Mouse (Mus musculus): ENCODE data around the gene Syt10. TPM values are rescaled to one million over a fixed set of nuclear protein-coding genes. Genes with fewer than 3 reads are reported as not detected.
"Not testable (repeated sequence)": the region's sequence is repeated elsewhere in the genome, so short reads cannot be mapped to it uniquely, and the experiment has no call there.

Syt10 gene
- 10 to 100 TPM; 15.4 to 17.0 TPM for total RNA-seq (2021)

DNA sequence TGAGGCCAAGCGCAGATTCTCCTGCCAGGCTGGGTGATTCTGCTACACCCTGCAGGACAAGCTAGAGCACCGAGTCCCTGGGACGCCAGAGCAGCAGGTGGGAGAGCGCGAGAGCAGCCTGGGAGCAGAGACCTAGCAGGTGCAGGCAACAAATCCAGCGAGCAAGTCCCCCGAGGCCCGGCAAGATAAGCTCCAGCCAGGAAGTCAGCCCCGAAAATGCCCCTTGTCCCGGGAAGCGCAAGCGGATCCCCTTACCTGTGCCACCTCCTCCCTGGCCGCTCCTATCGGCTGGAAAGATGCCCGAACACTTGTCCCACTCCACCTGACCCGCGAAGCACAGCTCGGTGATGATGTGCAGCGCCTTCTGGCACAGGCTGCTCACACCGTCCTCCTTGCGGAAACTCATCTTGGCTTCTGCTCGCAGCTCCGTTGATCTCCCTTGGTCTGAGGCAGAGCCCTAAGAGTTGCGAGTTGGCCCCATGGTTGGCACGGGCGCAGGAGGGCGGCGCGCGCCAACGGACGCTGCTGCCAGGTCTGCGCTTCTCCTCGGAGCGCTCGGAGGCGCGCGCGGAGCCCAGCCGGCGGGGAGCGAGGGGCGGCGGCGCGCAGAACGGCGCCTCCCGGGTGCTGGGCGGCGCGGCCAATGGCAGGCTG lies at the start of gene Syt10:
Gene Syt10, minus strand, starts transcription at position 497 of the 654 bp plus-strand sequence.
- DNase-seq (ENCODE audit: extremely low spot score in 1 of 2, low spot score in 1 of 2), result peak; percentile 45 to 50

DNA sequence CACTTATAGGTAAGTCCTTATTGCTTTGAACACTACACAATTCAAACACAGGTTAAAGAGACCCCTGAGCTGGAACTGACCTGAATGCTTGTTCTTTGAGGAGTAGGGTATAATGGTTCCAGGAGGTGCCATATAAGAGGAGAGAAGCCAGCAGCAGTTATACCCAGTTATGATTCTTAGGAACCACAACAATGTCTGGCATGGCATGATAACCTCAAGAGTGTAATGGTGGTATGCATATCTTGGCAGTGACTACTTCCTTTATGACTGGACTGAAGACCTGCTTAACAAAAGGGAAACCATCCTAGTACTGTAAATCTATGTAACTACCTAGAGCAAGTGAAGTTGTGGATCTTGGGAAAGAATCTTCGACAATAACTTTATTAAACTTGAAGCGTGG lies 42.1 kb upstream of the Syt10 start:
- DNase-seq (ENCODE audit: extremely low spot score in 1 of 2, low spot score in 1 of 2), result no peak

DNA sequence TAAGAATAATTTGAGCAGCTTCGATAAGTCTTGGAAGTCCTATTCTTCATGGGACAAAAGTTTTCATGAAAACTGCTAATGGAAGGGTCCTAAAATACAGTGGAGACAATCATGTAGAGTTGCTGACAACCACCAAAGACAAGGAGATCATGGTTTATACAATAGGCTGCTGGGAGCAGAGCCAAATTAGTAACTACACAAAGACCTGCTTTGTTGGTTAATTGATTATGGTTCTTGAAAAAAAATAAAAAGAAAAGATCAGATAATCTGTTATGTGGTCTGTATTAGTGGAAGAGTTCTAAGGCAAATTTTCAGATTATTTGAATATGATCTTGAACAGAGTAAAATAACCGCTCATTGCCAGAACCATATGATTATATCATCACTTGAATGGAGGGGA lies 37.3 kb upstream of the Syt10 start:
- DNase-seq (ENCODE audit: extremely low spot score in 1 of 2, low spot score in 1 of 2), result no peak

DNA sequence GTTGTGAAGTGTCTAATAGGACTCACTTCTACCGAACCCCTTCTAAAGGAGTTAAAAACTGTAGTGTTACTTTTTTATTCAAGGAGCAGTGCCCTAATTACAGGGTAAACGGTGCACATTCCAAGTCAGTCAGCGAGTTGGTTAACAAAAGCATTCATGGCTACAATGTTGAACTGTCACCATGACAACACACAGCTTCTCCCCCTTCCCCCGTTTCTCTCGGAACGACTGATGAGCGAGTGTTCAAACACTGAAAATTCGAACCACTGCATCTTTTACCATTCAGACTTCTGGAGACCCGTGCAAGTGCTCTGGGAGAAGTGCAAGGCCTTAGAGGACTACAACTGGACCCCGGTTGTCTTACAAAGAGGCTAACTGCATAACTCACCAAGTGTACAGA lies 25.6 kb downstream of the Syt10 start:
- no peak for DNase-seq (ENCODE audit: extremely low spot score in 1 of 2, low spot score in 1 of 2)

DNA sequence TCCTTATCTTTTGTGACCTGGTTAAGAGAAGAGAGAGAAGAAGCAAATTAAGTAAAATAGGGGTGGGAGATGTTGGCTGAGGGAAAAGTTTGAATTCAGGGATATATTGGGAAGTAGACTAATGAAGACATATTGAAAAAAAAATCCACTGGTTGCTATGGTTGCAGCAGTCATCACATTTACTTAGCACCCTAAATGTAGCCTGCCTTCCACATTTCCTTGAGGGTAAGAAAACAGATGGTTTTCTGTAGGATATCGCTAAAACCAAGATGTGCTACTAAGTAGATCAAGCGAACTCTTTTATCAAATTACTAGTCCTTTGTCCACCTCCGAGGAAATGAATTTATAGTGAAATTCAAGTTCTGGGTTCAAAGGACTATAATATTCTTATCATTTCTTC lies 37.2 kb downstream of the Syt10 start:
- no peak for DNase-seq (ENCODE audit: extremely low spot score in 1 of 2, low spot score in 1 of 2)

DNA sequence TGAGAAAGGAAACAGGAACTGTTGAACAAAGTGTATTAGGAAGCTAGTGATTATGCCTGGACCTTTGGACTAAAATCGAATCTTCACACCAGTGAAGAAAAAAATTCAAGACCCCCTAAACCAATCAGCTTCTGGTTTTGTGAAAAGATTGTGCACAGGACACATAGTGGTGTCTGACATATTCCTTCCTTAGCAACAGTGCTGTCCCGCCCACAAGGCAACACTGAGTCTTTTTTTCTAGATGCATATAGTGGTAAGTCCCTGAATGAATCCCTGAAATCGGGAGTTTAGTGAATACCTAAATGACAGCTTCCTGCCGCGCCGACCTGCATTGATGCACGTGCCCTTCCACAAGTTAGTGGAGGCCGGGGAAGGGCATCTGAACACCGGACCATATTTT lies 61.7 kb downstream of the Syt10 start:
- DNase-seq (ENCODE audit: extremely low spot score in 1 of 2, low spot score in 1 of 2), result no peak

DNA sequence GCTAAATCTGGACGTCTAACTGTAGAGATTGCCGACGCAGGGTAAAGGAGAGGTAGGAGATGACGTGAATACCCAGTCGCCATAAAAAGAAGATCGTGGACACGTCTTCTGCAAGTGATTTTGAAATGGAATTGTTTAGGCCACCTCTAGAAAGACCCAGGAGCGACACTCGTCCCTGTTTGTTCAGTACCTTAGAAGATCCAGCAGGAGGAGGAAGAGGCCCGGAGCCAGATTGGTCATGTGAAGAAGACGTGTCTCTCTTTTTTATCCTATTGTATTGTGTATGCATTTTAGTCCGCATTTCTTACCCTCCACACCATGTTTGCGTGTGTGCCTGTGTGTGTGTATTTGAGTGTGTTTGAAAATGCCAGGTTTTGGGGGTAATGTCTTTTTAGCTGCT lies 75.6 kb downstream of the Syt10 start:
- DNase-seq (ENCODE audit: extremely low spot score in 1 of 2, low spot score in 1 of 2), result not testable (repeated sequence)

DNA sequence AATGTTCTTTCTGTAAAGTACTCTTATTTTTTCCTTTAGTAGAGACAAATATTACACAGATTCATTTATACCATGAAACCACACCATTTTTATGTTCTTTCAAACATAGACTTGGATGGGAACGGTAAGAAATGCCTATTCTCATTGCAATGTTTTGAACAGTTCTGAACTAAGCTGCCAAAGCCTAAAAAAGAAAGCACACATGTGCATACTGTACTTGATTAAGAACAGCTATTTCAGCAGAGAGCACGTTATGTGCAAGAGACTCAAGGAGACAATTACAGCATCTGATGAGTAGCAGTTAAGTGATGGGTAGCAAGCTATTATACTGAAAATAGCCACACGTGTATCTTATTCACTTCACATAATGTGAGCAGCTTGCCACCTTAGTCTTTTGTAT lies 108.0 kb downstream of the Syt10 start:
- DNase-seq (ENCODE audit: extremely low spot score in 1 of 2, low spot score in 1 of 2), result no peak

Small RNA genes lying within 50 kb of the gene (microRNA-seq; reads per million reads assigned to microRNA genes)
- 0 reads per million in 2 experiments for gene Gm24643

Other genes starting within 250 kb of the Syt10 start
- gene Rabl2, start 249.9 kb downstream of the Syt10 start, total RNA-seq (2021), result 10 to 100 TPM; 27.3 to 33.4 TPM

Data from layer of hippocampus, postnatal 25 days (tissue).